Mouse (Mus musculus): ENCODE data around the gene Hs1bp3.

Gene Hs1bp3

GRCm38 (mm10) chr12:8365905-8366576 lies 52.8 kb downstream of the Hs1bp3 start:
- DNase-seq = no peak

DNA sequence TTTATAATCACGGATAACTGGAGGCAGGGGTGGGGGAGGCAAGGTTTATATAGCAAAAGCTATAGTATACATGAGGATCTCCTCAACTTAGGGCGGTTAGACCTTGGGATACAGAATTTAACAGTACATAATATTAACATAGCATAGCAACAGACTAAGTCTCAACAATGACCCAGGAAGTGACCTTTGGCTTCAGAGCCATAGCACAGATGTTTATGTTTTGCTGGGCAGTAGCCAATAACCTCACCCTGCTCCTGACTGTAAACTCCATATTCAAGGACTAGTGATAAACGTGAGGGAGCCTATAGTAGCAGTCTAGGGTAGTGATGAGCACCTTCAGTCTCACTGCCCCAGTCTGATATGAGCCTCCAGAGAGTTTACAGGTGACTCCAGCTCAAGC lies 53.5 kb downstream of the Hs1bp3 start:
- no peak for DNase-seq

GRCm38 (mm10) chr12:8371746-8372510 lies 58.7 kb downstream of the Hs1bp3 start:
- no peak for DNase-seq

DNA sequence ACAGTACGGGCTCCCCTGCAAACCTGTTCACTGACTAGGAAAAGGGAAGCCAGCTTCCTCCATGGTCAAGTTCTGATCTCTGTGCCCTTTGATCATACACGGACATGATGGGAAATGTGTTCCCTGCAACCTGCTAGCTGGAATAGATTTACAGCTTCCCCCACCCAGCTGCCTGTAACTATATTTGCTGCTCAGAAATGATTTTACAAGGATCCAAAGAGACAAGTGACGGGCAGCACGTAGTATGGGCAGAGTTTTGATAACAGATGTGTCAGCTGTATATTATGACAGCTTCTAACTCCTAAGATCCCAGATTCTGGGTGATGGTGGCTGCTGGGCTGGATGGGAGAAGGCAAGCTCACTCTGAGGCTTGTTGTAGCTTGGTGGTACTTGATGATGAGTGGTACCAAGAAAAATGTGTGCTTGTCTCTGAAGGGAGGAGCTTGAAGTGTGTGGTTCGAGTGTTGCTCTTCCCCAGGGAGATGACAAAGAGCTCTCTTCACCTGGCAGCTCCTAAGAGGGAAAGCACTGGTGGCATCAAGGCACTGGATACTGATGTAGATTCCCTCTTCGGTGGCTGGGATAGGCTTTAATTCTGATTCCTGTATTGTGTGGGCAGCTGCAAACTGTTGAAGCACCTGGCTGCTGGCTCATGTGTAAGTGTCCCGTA lies 59.4 kb downstream of the Hs1bp3 start:
- no peak for DNase-seq

- DNase-seq = peak in 1 of 2 experiments; percentile 29
Observed at GRCm38 (mm10) chr12:8373741-8374140, 60.5 kb downstream of the Hs1bp3 start.

DNA sequence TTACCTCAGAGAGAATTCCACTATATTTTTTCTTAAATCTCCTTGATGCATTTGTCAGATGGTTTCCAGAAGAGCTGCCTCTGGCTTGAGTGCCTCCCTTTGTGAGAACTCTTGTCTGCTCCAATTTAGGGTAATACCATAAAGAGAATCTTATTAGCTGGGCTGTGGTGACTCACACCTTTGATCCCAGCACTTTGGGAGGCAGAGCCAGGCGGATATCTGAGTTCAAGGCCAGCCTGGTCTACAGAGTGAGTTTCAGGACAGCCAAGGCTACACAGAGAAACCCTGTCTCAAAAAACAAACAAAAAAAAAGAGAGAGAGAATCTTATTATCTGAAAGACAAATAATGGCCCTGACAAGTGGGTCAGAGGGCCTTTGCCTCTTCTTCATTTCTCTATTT lies 63.9 kb downstream of the Hs1bp3 start:
- DNase-seq = no peak

- no peak for DNase-seq
Observed at GRCm38 (mm10) chr12:8377955-8378620, 64.9 kb downstream of the Hs1bp3 start.

GRCm38 (mm10) chr12:8379795-8380521 lies 66.7 kb downstream of the Hs1bp3 start:
- DNase-seq = no peak

GRCm38 (mm10) chr12:8380944-8381343 lies 67.7 kb downstream of the Hs1bp3 start:
- no peak for DNase-seq

DNA sequence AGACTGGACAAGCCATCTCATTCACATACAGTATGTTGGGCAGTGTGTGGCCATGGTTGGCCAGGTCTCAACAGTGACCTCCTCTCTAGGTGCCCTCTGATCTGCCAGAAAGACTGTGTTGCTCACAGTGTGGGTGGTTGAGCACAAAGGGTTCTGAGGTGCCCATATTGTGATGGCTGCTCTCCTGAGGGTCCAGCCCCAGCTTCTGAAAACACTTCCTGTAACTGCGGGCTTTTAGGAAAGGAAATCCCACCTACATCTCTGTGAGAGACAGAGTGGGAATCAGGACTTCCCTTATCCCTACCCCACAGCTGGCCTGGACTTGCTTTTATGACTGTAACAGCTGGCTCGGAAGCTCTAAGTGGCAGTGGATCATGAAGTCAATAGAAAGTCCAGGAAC lies 68.7 kb downstream of the Hs1bp3 start:
- no peak for DNase-seq

GRCm38 (mm10) chr12:8383822-8384221 lies 70.6 kb downstream of the Hs1bp3 start:
- DNase-seq = no peak

DNA sequence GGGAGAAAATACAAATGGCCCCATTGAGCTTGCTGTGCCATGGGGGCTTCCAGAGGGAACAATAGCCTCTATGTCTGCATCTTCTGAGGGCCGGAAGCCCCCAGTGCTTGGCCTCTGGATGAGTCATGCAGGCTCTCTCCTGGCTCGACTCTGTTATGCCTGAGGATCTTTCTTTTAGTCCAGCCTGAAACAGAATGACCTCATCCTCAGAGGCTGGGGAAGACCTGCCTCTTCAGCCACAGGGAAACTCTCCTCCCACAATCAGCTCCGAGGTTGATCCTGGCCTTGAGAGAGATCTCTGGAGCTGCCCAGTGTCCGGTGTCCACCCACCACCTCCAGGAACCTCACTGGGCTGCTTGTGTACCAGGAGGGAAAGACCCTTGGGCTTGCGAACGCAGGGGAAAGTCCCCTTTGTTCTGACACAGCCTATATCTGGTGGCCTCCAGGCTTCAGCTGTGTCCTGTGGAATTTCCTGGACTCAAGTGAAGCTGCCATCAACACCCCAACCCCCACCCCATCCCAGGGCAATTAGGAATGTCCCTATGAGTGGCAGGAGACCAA lies 73.3 kb downstream of the Hs1bp3 start:
- no peak for DNase-seq

- no peak for DNase-seq
Observed at GRCm38 (mm10) chr12:8387281-8387680, 74.0 kb downstream of the Hs1bp3 start.

DNA sequence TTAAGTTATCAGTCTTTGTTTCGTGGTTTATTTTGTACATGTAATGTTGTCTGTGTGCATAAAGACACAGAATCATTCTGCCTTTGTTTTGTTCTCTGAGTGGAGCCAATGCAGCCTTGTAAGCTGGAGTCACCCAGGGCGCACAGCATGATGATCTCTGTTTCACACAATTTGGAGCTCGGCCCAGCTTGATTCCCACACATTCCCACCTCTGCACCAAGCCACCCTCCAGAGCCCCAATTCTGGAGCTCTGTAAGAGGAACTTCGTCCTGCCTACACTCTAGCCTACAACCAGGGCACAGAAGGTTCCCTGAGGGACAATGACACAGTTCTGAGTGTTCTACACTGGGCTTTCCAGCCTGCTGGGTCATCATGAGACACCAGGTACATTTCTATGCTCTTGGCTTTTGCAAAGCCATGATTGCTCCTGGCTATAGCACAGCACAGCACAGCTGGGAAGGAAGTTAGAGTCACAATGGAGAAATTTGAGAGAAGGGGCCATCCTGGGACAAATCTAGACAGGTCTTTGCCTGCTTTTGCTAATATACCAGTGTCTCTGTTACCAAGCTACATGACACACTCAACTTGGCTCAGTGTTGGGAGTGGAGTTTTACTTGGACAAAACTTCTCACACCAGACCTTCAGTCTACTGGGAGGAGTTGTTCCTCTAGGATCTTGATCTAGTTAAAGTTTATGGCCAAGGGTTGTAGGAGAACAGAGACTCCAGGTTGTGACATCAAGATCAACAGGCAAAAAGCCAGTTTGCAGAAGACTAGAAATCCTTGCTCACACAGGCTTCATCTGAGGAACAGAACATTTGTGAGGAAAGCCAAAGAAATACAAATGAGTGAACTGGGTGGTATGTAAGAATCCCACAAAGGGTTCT lies 75.5 kb downstream of the Hs1bp3 start:
- no peak for DNase-seq

GRCm38 (mm10) chr12:8393226-8393625 lies 80.0 kb downstream of the Hs1bp3 start:
- DNase-seq = no peak

Data from cerebellum, postnatal 14 days (tissue).